18 mouse cellular contexts compared by ENCODE assay signal in the genomic region with DNA sequence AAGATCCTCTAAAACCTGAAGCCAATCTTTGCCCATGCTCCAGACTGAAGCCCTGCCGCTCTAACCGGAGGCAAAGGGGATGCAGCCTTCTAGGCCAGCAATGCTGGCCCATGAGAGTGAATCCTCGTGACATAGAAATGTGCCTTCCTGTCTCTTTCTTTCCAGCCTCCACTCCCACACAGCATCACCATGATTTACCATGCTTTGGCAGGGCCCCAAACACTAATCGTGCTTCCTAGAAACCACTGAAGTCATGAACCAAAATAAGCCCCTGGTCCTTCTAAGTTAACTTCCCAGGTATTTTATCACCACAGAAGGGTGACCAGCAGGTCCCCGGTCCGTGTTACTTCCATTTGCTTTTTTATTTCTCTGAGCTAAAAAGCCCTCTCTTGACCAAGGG.
"Had no signal": no experiment of that assay in that cellular context is flagged by ENCODE, and none has a peak within 500 bp of the region (broad histone marks: within the 10 kb centered on the region; RNA-seq: fewer than 3 reads in every experiment).

No protein-coding gene starts in this region.

- ATAC-seq: intestine, postnatal 0 days; liver, embryonic 12.5 days; midbrain, embryonic 13.5 days; midbrain, embryonic 16.5 days had no signal

- H3K27ac ChIP-seq: limb, embryonic 12.5 days; limb, embryonic 15.5 days; liver, embryonic 12.5 days; liver, embryonic 15.5 days; lung, embryonic 15.5 days; midbrain, embryonic 10.5 days; midbrain, embryonic 13.5 days; neural tube, embryonic 13.5 days had no signal

- H3K4me1 ChIP-seq: liver, embryonic 12.5 days; liver, embryonic 15.5 days had no signal

- H3K4me3 ChIP-seq: limb, embryonic 12.5 days; limb, embryonic 15.5 days; liver, embryonic 12.5 days; liver, embryonic 15.5 days; lung, embryonic 15.5 days; megakaryocyte, embryonic 14.5 days; midbrain, embryonic 10.5 days; midbrain, embryonic 13.5 days; myocyte; neural tube, embryonic 13.5 days had no signal

- H3K9me3 ChIP-seq: limb, embryonic 12.5 days; limb, embryonic 15.5 days; liver, embryonic 12.5 days; liver, embryonic 15.5 days; lung, embryonic 15.5 days; megakaryocyte, embryonic 14.5 days; midbrain, embryonic 10.5 days; midbrain, embryonic 13.5 days; neural tube, embryonic 13.5 days had no signal

- H3K27me3 ChIP-seq: limb, embryonic 12.5 days; limb, embryonic 15.5 days; liver, embryonic 12.5 days; liver, embryonic 15.5 days; lung, embryonic 15.5 days; megakaryocyte, embryonic 14.5 days; midbrain, embryonic 13.5 days; neural tube, embryonic 13.5 days had no signal

- H3K36me3 ChIP-seq: liver, embryonic 15.5 days; lung, embryonic 15.5 days; midbrain, embryonic 10.5 days; midbrain, embryonic 13.5 days; neural tube, embryonic 13.5 days had no signal

- H3K4me2 ChIP-seq: limb, embryonic 12.5 days; limb, embryonic 15.5 days; liver, embryonic 12.5 days; liver, embryonic 15.5 days; lung, embryonic 15.5 days; midbrain, embryonic 13.5 days; neural tube, embryonic 13.5 days had no signal

- DNase-seq: left cerebral cortex, postnatal 4 days; lung, adult 18-20 months; lung, postnatal 10 days; lung, postnatal 36 days; thymus, adult 18-20 months; thymus, postnatal 36 days had no signal

- H3K9ac ChIP-seq: limb, embryonic 12.5 days; limb, embryonic 15.5 days; liver, embryonic 12.5 days; liver, embryonic 15.5 days; lung, embryonic 15.5 days; midbrain, embryonic 13.5 days; neural tube, embryonic 13.5 days had no signal
